ENCODE assay signal across 16 mouse cellular contexts in genomic region chr15:86566111-86566510, GRCm38 (mm10).
DNase-seq lines count a peak whose midpoint lies in the region; ATAC-seq and TF ChIP-seq lines count a peak whose summit lies in the region.
"Had no signal": no experiment of that assay in that cellular context is flagged by ENCODE, and none has a peak within 500 bp of the region (broad histone marks: within the 10 kb centered on the region; RNA-seq: fewer than 3 reads in every experiment).

No protein-coding gene starts in this region.

- no peak overlapping the region for H3K27ac ChIP-seq in kidney, adult 2 months (ENCODE audit: insufficient read depth, low read depth, low read length)
- no peak overlapping the region for H3K27ac ChIP-seq in midbrain, postnatal 0 days (ENCODE audit: low read depth, low read length)
- no peak overlapping the region for H3K27ac ChIP-seq in midbrain, embryonic 11.5 days (ENCODE audit: low read depth, low read length)
- H3K27ac ChIP-seq: heart, embryonic 15.5 days; hindbrain, embryonic 13.5 days; left cerebral cortex, adult 2 months; limb, embryonic 13.5 days had no signal

- WGBS in kidney, adult 2 months: 76% methylated on average over 3 of the region's 3 CpGs
- 84% methylated on average over 3 of the region's 3 CpGs for WGBS in midbrain, postnatal 0 days
- WGBS in midbrain, embryonic 11.5 days: 71% methylated on average over 3 of the region's 3 CpGs

- no peak for ATAC-seq in CD4-positive, CD25-positive, alpha-beta regulatory T cell, adult 4 months
- no peak for ATAC-seq in midbrain, postnatal 0 days (ENCODE audit: low FRiP score)
- no peak for ATAC-seq in midbrain, embryonic 11.5 days (ENCODE audit: low FRiP score)
- ATAC-seq: forebrain, embryonic 14.5 days had no signal

- H3K9me3 ChIP-seq in midbrain, postnatal 0 days (ENCODE audit: low read length): no peaks in the 10 kb centered on the region
- H3K9me3 ChIP-seq in midbrain, embryonic 11.5 days (ENCODE audit: control insufficient read depth, low read length): no peaks in the 10 kb centered on the region
- H3K9me3 ChIP-seq: heart, embryonic 15.5 days; hindbrain, embryonic 13.5 days; limb, embryonic 13.5 days had no signal

- no peaks in the 10 kb centered on the region for H3K4me1 ChIP-seq in kidney, adult 2 months (ENCODE audit: control insufficient read depth, insufficient read depth, low read length)
- no peaks in the 10 kb centered on the region for H3K4me1 ChIP-seq in midbrain, postnatal 0 days (ENCODE audit: insufficient read depth, low read length)
- no peaks in the 10 kb centered on the region for H3K4me1 ChIP-seq in midbrain, embryonic 11.5 days (ENCODE audit: control insufficient read depth, insufficient read depth, low read length)
- H3K4me1 ChIP-seq: heart, embryonic 15.5 days; hindbrain, embryonic 13.5 days; limb, embryonic 13.5 days had no signal

- no peak overlapping the region for H3K4me2 ChIP-seq in midbrain, postnatal 0 days (ENCODE audit: low read depth, low read length, poor library complexity, severe bottlenecking)
- no peak overlapping the region for H3K4me2 ChIP-seq in midbrain, embryonic 11.5 days
- H3K4me2 ChIP-seq: heart, embryonic 15.5 days; hindbrain, embryonic 13.5 days; limb, embryonic 13.5 days had no signal

- H3K36me3 ChIP-seq in kidney, adult 2 months (ENCODE audit: control insufficient read depth, insufficient read depth, low read length): no peaks in the 10 kb centered on the region
- H3K36me3 ChIP-seq in midbrain, postnatal 0 days (ENCODE audit: insufficient read depth, low read length): no peaks in the 10 kb centered on the region
- H3K36me3 ChIP-seq in midbrain, embryonic 11.5 days (ENCODE audit: control insufficient read depth, insufficient read depth, low read length): no peaks in the 10 kb centered on the region
- H3K36me3 ChIP-seq: heart, embryonic 15.5 days; hindbrain, embryonic 13.5 days; limb, embryonic 13.5 days had no signal

- no peak overlapping the region for H3K4me3 ChIP-seq in kidney, adult 2 months (ENCODE audit: insufficient read depth, low read depth, low read length)
- H3K4me3 ChIP-seq in midbrain, postnatal 0 days (ENCODE audit: low read depth, low read length): no peak overlapping the region
- H3K4me3 ChIP-seq in midbrain, embryonic 11.5 days (ENCODE audit: low read depth, low read length): no peak overlapping the region
- H3K4me3 ChIP-seq: heart, embryonic 15.5 days; hindbrain, embryonic 13.5 days; left cerebral cortex, adult 2 months; limb, embryonic 13.5 days had no signal

- peak; percentile 27 for TF ChIP-seq CTCF in kidney, adult 2 months (conservative IDR thresholded peaks at IDR 0.05; ENCODE audit: insufficient read depth, insufficient read length, low read depth, low read length)
- peak; percentile 44 for TF ChIP-seq CTCF in midbrain, postnatal 0 days (IDR thresholded peaks at IDR 0.05)

- no peak overlapping the region for H3K9ac ChIP-seq in midbrain, postnatal 0 days (replicated peaks; ENCODE audit: low read length, poor library complexity, severe bottlenecking)
- H3K9ac ChIP-seq in midbrain, embryonic 11.5 days (ENCODE audit: low read length): no peak overlapping the region
- H3K9ac ChIP-seq: heart, embryonic 15.5 days; hindbrain, embryonic 13.5 days; limb, embryonic 13.5 days had no signal

- peak; percentile 11 for DNase-seq in CD4-positive, CD25-positive, alpha-beta regulatory T cell, adult 2 months (ENCODE audit: low read depth, low spot score)
- no peak for DNase-seq in kidney, adult 2 months
- no peak for DNase-seq in kidney, adult 8-10 months
- DNase-seq in midbrain, postnatal 0 days (ENCODE audit: low spot score): no peak
- DNase-seq in midbrain, embryonic 11.5 days (ENCODE audit: low spot score, missing footprints): no peak
- DNase-seq in right cerebral cortex, postnatal 4 days: no peak
- no peak for DNase-seq in layer of hippocampus, adult 9-10 months (ENCODE audit: low spot score)
- DNase-seq: cerebellum, postnatal 25 days; heart, adult 18-20 months; kidney, adult 18-20 months had no signal

- TF ChIP-seq POLR2A in kidney, adult 2 months (IDR thresholded peaks at IDR 0.05; ENCODE audit: low read depth, low read length): no peak

- H3K27me3 ChIP-seq in kidney, adult 2 months (replicated peaks; ENCODE audit: control insufficient read depth, insufficient read depth, low read length): no peaks in the 10 kb centered on the region
- H3K27me3 ChIP-seq in midbrain, postnatal 0 days (ENCODE audit: insufficient read depth, low read length): no peaks in the 10 kb centered on the region
- no peaks in the 10 kb centered on the region for H3K27me3 ChIP-seq in midbrain, embryonic 11.5 days (ENCODE audit: control insufficient read depth, insufficient read depth, low read length)
- H3K27me3 ChIP-seq: heart, embryonic 15.5 days; hindbrain, embryonic 13.5 days; limb, embryonic 13.5 days had no signal
